Mouse (Mus musculus) mouse embryonic stem cell (cell line): ENCODE results near the gene Unc13b.

ENCODE experiments used
- in situ Hi-C, 2 experiments: fragments of 300-500 bp; cut with MboI; formaldehyde crosslinking; loops; 1 replicate in 1 of 2; 3 replicates in 1 of 2; pipeline ENCODE4 v1.14.3; 2019 to 2020; ENCODE audit warnings: low sequenced_read_pairs in 2 of 2, low pct_unique_long_range_greater_than_20kb in 1 of 2, mixed read lengths in 1 of 2; ENCODE audit not compliant: unreplicated experiment in 1 of 2

Unc13b gene

DNA sequence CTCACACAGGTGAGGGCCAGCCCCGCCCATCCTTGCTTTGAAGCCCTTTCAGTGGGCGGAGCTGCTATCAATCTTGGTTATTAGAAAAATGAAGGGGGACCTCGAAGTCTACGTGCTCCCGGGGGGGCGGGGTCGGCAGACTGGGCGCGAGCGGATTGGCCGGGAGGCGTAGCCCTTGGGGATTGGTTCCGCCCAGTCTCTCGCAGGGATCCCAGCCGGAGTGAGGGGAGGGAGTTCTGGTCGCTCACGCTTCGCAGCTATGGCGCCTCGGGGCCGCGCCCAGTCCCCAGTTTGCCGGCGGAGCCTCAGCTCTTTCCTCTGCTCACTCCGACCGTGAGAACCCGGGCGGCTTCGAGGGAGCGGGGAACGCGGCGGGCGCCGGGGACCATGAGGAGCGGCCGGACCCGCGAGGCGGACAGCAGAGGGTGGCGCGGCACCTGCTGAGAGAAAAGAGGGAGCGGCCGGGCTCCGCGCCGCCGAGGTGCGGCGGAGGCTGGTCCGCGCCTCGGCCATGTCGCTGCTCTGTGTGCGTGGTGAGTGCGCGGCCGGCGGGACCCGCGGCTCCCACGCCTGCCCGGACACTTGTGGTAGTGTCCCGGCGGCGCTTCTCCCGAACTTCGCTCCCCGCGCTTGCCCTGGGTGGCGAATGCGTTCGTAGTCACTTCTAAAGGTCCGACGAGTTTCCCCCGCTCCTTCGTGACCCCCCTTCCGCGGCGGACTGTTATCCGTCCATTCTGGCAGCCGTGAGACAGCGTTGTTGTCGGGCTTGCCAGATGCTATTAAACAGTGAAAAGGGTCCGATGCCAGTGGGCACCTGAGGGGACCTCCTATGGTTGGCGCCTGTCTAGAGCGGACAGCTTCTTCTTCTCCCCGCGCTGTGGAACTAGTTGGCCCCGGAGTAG, at the start of gene Unc13b:
TSS of gene Unc13b (plus strand) at position 201 of the 902 bp plus-strand sequence.
- in situ Hi-C loops = no loop called here

DNA sequence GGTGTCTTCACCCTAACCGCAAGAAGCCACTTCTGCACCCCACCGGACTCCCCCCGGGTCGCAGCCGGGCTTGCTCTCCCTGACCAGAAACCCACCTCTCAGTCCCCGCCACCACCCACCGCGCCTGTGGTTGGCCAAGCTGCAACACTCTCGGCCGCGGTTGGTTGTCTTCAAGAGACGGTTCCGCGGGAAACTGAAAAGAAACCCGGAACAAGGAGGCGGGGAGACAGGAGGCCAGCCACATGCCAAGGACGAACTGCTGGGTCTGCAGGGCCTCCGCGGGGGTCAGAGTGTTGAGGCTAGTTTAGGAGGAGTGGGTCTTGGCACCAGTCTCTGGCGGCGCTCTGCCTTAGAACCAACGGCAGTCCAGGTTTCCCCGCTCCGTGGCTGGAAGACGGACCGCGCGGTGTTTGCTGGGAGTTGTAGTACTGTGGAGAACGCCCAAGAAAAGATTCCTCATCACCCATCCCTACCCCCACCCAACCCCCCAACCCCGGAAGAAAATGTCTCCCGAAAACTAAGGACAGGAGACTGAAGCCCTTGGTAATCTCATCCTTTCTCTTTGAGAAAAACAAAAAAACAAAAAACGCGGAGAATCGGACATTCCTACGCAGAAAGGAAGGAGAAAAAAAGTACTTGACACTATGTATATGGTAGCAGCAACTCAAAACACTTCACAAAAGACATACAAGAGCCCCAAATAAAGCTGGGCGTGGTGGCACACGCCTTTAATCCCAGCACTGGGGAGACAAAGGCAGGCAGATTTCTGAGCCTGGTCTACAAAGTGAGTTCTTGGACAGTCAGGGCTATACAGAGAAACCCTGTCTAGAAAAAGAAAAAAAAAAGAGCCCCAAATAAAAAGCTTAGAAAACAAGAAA, 48.4 kb upstream of the Unc13b start, which contains the start of gene Fancg:
TSS of gene Fancg (minus strand) at position 346 of the 878 bp plus-strand sequence.
- in situ Hi-C loops = no loop called here

DNA sequence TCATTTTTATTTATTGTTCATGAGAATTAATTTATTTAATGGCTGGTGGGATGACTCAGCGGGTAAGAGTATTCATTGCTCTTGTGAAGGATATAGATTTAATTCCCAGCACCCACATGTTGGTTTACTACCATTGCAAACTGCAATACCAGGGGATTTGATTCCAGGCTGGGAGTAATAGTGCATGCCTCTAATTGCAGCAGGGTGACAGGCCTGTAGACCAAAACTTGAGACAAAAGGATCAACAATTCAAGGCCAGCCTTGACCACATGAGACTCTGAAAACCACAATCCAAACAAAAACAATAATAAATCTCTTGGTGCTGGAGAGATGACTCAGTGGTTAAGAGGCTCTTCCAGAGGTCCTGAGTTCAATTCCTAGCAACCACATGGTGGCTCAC, 46.7 kb upstream of the Unc13b start:
- in situ Hi-C loops = no loop called here

DNA sequence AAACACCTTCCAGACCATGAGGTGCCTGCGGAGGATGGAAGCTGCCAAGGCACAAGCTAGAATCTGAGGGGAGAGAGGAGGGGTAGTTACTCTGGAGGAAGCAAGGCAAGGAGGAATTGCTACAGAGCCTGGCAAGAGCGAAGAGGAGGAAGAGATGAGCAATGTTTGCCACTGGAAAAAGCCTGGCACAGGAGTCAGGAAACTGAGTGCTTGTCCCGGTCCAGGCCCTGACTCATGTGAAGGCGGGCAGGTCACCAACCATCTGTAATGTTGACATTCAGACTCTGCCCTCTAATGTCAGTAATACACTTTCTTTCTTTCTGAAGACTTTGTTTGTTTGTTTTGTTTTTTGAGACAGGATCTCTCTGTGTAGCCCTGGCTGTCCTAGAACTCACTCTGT, 40.6 kb upstream of the Unc13b start:
- in situ Hi-C loops = no loop called here

DNA sequence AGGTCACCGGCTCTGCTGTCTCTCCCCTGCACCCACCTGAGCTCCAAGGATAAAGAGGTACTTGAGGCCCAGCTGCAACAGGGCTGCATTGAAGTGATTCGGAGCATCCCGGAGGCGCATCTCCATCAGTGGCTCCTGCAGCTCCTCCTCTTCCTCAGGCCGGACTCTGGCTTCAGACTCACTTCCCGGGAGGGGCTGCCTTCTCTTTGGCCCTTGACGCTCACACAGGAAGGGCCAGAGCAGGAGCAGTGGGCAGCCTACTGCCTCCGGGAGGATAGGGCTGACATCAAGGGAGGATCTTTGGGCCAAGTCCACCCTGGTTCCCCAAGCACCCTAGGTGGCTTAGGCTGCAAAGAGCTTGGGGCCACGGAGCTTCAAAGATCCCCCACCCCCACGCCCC, 39.6 kb upstream of the Unc13b start:
- in situ Hi-C loops = no loop called here

DNA sequence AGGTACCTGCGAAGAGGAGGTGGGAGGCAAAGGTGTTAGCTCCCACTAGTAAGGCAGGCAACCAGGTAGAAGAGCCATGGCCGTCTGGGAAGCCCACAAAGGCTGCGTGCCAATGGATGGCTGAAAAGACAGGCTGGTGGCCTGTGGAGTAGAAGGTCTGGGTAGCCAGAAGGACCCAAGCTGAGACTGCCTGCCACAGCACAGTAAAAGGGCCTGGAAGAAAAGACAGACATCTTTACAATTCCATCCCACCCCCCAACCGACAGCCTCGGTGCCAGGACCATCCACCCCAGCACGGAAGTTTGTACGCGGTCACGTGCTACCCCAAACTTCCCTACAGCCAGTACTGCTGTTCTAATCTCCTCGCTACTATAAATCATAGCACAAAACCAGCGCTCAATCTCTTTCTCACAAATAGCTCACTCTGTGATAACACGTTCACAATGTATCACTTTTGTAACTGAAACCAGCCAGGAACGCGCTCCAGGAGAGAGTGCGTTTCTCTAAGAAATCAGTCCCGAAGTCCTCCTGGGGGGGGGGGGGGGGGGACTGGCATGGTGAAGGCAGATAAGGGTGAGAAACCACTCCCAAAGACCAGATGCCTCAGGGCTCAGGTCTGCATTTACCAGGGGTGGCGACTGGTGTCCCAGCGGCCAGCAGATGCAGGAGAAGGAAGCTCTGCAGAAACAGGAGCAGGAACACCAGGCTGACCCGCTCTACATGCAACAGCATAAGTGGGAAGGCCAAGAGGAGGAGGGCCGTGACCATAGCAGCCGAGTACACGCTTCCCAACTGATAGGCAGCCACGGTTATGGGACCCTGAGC, 38.9 kb upstream of the Unc13b start:
- in situ Hi-C loops = no loop called here

DNA sequence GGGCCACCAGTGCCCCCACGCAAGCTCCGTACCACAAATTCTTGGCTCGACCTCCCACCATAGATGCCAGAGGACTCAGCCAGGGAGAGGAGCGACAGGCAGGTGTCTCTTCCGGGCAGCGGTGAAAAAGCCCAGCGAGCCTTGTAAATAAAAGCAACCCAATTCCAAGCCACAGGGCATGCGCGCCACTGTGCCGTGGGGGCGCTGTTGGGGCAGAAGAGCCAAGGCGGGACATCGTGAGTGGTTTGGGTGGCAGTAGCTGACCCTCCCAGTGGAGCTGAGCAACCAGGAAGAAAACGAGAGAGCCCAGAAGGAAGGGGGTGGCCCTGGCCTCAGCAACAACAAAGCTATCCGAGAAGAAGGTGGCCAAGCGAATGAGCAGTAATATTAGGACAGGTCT, 37.9 kb upstream of the Unc13b start:
- in situ Hi-C loops = no loop called here

DNA sequence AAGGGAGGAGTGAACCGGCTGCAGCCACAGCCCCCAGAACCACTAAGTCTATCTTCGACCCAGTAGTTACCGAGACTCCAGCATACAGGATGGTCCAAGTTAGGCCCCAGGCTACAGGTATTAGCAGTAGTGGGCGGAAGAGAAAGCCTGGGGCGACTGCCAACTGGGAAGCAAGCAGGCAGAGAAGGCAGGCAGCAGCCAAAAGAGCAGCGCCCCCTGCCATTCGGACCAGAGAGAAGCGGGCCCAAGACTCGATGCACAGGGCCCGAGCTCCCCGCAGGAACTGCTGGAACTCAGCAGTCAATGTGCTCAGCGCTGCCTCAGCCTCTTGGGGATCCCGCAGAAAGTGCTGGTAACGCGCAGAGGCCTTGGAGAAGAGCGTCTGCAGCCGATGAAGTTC, 37.4 kb upstream of the Unc13b start:
- in situ Hi-C loops = no loop called here

DNA sequence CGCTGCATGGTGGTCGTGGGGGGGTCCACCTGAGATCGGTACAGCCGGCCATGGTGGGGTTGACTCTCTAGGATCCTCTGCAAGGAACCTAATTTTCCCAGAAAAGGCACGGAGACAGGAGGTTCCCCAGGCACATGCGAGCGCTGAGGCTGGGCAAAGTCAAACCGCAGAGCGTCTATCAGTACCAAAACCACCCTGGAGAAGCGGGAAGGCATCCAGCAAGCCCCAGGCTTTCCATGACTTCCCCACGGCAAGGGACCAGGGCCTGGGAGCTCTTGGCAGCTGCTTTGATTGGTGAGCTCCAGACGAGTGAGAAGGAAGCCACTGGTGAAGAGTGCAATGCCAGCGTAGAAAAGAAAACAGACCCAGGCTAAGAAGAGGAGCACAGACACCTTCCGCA, 34.1 kb upstream of the Unc13b start:
- in situ Hi-C loops = no loop called here

DNA sequence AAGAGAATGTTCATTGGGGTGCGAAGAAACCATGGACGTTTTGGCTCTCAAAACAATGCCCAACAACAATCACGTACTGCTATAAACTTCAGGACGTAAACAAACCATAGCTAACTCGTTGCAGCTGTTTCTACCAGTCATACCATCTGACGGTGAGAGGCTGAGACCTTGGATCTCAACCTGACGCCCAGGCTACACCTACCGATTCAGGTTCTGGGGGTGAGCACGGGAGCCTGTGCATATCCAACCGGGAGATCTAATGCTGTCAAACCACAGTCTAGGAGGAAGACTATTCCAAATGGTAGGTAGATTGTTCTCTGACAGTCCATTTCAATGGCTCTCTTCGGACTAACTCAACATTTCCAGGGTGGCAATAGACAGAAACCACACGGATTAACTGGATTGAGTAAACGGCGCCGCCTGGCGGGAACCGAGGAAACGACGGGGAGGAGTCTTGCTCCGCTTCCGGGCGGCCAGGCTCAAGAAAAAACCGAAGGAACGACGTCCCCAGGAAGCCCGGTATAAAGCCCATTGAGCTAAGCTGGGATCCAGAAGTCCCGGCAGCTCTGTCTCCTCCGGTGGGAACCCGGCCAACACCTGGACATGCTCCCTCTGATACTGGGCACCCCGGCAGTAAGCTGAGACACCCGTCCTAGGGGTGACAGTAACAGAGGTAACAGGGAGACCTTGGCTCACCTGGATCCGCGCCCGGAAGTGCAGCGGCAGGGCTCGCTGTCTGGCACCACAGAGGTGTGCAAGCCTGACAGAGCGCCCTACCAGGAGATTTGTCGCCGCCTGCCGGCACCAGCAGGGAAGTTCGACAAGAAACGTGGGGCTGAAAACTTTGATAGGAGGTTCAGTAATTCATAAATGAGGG, 33.4 kb upstream of the Unc13b start, which contains the start of gene Pigo:
TSS of gene Pigo (minus strand) at position 736 of the 877 bp plus-strand sequence.
- in situ Hi-C loops = no loop called here

DNA sequence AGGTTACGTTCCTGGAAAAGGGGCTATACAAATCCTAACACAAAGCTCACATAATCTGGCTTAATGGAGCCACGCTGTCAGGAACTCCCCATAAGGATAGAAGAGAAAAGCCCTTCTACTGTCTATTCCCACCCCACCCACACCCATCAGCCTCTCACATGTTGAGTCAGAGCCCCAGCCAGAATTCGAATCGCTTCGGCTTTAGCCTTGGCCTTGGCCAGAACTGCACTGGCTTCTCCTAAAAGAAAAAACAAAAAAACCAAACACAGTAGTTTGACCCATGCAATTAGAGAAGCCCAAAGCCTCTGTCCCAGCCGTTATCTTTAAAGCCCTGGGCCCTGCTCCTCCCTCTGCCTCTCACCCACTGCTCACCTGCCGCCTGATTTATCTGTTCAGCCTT, 29.6 kb upstream of the Unc13b start:
- in situ Hi-C loops = no loop called here

DNA sequence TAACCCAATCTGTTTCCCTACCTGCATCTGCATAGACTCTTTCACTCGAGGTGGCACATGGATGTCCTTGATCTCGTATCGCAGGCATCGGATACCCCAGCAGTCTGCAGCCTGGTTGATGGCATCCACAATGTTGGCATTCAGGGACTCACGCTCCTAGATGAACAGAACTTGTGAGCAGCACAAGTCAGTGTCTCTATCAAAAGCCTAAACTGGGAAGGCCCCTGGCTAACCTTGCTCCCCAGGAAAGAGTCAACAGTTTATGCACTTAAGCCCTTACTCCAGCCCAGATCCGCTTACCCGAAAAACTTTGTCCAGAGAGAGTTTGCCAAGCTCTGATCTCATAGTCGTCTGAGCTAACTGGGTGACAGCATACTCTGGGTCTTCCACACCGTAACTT, 29.0 kb upstream of the Unc13b start:
- in situ Hi-C loops = no loop called here

DNA sequence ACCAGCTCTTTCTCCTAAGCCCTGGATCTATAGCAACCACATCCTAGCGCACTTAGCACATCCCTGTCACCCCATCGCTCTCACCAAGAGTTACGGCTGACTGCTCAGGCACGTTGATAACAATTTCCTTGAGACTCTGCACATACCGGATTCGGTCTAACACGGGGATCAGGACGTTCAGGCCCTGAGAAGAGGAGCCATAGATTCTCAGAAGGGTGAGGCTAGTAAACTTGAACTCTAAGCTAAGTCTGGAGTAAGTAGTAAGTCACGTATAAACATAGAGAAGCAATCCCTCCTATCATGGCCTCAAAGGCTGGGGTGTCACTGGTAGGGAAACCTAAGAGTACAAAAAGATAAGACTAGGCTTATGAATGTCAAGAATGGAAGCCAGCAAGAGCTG, 28.4 kb upstream of the Unc13b start:
- in situ Hi-C loops = no loop called here

DNA sequence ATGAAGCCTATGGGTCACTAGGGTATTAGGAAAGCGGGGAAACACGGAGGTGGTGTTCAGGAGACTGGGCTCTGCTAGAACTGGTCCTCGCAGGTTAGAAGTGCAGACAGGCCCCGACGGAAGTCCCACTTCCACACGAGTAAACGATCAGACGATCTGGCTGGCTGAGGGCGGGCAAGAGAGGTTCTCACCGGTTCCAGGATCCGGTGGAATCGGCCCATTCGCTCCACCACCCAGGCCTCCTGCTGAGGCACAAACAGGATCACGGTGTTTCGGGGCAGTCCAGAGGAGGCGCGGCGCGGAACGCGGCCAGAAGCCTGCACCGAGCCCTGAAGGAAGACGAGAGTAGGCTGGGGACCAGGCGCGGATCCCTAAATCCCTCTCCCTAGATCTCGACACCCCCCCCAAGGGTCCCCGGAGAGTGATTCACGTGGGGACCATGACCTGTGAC, 27.9 kb upstream of the Unc13b start:
- in situ Hi-C loops = no loop called here

DNA sequence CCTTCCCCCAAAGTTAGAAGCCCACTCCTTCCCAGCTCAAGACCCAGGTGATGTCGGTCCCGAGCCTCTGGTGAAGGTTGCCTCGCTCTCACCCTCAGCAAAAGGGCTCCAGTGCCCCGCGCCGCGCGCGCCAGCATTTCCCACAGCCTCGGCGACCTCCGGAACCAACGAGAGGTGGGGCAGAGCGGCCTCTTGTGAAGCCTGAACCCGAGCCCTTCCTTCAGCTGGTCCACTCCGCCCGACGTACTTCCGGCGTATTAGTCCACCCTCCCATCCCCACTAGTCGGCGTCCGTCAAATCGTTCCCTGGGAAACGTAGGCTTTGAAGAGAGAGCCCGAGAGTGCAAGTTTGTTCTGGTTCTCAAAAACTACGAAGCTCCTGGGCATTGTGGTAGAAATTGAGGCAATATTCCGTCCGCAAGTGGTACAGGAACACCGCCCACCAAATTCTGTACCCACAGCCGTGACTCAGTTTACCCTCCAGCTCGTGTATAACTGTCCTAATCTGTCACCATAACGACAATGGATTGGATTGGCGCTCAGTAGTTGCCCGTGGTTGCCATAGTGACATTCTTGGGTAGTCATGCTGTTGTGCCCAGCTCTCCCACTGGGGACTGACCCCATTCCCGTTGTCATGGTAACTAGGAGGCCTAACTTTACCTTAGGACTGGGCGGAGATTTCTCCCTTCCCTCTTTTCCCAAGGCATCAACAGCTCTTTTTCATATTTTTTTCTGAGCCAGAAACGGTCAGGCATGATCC, 27.3 kb upstream of the Unc13b start, which contains the start of gene Stoml2:
TSS of gene Stoml2 (minus strand) at position 474 of the 759 bp plus-strand sequence.
- in situ Hi-C loops = no loop called here

DNA sequence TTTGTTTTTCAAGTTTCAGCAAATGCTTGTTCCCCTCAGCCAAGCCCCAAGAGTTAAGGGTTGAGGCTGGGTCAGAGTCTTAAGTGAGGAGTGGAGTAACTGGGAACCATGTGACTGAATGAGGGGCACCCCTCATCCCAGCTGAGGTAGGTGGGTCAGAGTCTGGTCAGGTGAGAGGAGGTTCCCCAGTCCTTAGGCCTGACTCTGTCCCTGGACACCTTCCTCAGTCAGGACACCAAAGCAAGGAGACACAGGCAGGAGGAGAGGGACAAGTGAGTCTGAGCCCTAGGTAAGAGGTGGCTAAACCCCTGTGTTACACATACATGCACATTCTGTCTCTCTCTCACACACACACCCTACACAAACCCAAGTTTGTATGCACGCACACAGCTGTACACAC, 26.3 kb upstream of the Unc13b start:
- in situ Hi-C loops = no loop called here

DNA sequence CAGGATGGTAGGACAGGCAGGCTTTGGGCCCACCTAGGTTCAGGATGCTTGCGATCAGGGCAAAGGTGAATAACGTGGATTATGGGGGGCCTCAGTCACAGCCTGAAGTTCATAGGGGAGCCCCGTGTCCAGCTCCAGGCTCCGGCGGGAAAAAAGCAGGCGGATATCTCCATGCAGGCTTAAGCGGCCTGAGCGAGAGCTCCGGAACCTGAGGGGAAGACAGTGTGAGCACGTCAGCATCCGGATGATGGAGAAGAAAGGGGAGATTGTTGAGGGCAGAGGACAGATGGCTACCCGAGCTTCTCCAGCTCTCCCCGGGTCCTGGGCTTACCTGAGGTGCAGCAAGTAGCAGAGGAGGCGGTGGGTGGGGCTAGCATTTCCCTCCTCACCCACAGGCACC, 25.3 kb upstream of the Unc13b start:
- in situ Hi-C loops = no loop called here
